Mouse (Mus musculus) heart, postnatal 14 days (tissue): Measurements from ENCODE around the gene Atad3a. TPM values are rescaled to one million over a fixed set of nuclear protein-coding genes. Genes with fewer than 3 reads are reported as not detected.
"Not testable (repeated sequence)": the region's sequence is repeated elsewhere in the genome, so short reads cannot be mapped to it uniquely, and the experiment has no call there.

Experiments
- DNase-seq, 2 experiments: peaks; one replicate each; pipeline ENCODE4 v3.0.0; 2021 to 2022
- intact Hi-C: fragments of 180-260 bp; cut with DNase I; formaldehyde crosslinking; loops from one replicate; pipeline ENCODE4 v1.15.1; 2025
- long read RNA-seq, 2 experiments: library from polyadenylated mRNA; stranded (forward); transcript quantifications; one replicate each; pipeline ENCODE4 v2.0.0; 2021
- total RNA-seq, 2 experiments: library from RNA; stranded (reverse); gene quantifications; 2 replicates each; pipeline ENCODE4 v1.2.3; 2021

The Atad3a gene
- 10 to 100 TPM; 54.3 to 59.2 TPM for total RNA-seq
- long read RNA-seq, experiment 1, transcript Atad3a-201 (16 exons, 2,413 nt) = major isoform, 103 of 122 reads
- long read RNA-seq, experiment 1, partial matches to known transcripts = 5 of 122 reads
- long read RNA-seq, experiment 1, other reads (novel, unspliced or antisense) = 14 of 122 reads
- long read RNA-seq, experiment 2, transcript Atad3a-201 (16 exons, 2,413 nt) = major isoform, 90 of 111 reads
- long read RNA-seq, experiment 2, partial matches to known transcripts = 5 of 111 reads
- long read RNA-seq, experiment 2, other reads (novel, unspliced or antisense) = 14 of 111 reads

DNA sequence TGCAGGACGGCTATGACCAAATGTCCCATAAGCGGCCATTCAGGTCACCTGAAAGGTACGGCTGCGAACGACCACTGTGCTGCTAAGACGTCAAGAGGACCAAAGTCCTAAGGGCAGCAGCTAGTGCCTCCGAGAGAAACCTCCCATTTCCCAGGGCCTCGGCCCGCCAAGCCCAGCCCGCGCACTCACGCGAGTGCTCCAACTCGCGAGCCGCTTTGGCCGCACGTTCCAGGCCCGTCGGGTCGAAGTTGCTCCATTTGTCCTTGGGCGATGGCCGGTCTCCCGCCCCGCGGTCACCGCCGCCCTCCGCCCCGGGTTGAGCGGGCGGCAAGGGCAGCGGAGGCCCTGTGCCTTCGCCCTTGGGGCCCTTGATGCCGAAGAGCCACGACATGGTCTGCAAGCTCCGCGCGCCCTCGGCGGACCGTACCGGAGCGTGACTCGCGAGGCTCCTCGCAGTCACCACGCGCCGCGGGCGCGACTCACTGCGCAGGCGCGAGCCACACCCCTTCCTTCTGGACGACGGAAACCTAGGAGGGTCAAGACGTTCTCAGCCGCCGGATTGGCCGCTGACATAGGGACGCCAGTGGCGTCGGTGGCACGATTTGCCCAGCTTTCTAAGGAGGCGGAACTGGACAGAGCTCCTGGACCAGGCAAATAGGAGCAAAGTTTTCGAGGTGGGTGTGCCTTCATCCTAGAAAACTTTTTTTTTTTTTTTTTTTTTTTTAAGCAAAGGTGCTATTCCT lies at the start of gene Atad3a:
Gene Atad3a, minus strand, starts transcription at position 481 of the 743 bp plus-strand sequence.
- peak; percentile 97 to 98 for DNase-seq
- intact Hi-C loops = no loop called here

- DNase-seq = no peak
- intact Hi-C loops = no loop called here
Observed at GRCm38 (mm10) chr4:155807841-155808240, 46.9 kb upstream of the Atad3a start.

- intact Hi-C loops = loop anchor here (5.0 kb wide), 1 partner anchor 36 kb away; no protein-coding TSS in a partner anchor
- DNase-seq = peak; percentile 97 to 99
Observed at GRCm38 (mm10) chr4:155803340-155804041, 42.6 kb upstream of the Atad3a start.

DNA sequence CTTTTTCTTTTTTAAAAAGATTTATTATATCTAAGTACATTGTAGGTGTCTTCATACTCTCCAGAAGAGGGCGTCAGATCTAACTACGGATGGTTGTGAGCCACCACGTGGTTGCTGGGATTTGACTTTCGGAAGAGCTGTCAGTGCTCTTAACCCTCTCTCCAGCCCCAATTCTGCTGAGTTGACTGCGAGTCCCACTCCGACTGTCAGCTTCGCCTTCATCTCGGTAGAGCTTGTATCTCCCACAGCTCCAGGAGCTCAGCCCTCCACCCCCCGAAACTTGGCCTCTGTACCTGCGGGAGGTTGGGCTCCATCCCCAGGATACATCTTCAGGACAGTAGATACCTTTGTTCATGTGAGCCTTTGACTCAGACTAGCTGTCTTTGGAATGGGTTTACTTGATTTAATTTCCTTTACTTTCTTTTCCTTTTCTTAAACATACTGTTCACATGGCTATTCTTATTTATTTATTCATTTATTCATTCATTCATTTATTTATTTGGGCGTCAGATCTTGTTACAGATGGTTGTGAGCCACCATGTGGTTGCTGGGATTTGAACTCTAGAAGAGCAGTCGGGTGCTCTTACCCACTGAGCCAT lies 41.9 kb upstream of the Atad3a start, which contains the start of gene Mrpl20:
Gene Mrpl20, plus strand, starts transcription at position 138 of the 599 bp plus-strand sequence.
- no peak for DNase-seq
- intact Hi-C loops = loop anchor here (5.0 kb wide), 1 partner anchor 36 kb away; no protein-coding TSS in a partner anchor

GRCm38 (mm10) chr4:155802075-155802474 lies 41.2 kb upstream of the Atad3a start:
- no peak for DNase-seq

GRCm38 (mm10) chr4:155793730-155794129 lies 32.8 kb upstream of the Atad3a start:
- no peak for DNase-seq
- intact Hi-C loops = no loop called here

More at GRCm38 (mm10) chr4:155802075-155802474, 41.2 kb upstream of the Atad3a start:
- intact Hi-C loops = loop anchor here (5.0 kb wide), 1 partner anchor 35 kb away; no protein-coding TSS in a partner anchor

GRCm38 (mm10) chr4:155791240-155791933 lies 30.5 kb upstream of the Atad3a start:
- intact Hi-C loops = no loop called here
- no peak for DNase-seq

- intact Hi-C loops = no loop called here
- no peak for DNase-seq
Observed at GRCm38 (mm10) chr4:155790650-155791161, 29.8 kb upstream of the Atad3a start.

DNA sequence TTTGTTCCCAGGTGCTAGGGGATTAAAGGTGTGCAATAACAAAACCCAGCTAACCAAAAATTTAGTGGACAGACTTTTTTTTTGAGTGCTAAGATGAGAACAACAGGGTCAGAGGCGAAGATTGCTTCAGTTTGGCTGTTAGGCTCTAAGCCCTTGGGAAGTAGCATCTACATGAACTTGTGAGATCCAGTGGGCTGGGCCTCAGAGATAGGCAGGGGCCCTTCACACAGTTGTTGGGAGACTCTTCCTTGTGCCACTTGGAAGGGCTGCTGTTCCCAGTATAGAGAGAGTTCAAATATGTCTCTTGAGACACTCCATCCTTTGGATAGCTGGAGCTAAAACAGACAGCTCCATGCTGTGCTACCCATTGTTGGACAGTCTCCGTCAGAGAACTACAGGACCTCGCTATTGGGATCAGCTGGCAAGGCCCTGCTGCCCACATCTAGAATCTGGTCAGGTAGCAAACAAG lies 29.2 kb upstream of the Atad3a start, which contains the start of gene Ankrd65:
Gene Ankrd65, plus strand, starts transcription at position 419 of the 469 bp plus-strand sequence.
- intact Hi-C loops = no loop called here
- DNase-seq = no peak

GRCm38 (mm10) chr4:155788833-155789232 lies 27.9 kb upstream of the Atad3a start:
- DNase-seq, intact Hi-C loops: not testable (repeated sequence)

- intact Hi-C loops = no loop called here
- no peak for DNase-seq
Observed at GRCm38 (mm10) chr4:155788300-155788699, 27.4 kb upstream of the Atad3a start.

DNA sequence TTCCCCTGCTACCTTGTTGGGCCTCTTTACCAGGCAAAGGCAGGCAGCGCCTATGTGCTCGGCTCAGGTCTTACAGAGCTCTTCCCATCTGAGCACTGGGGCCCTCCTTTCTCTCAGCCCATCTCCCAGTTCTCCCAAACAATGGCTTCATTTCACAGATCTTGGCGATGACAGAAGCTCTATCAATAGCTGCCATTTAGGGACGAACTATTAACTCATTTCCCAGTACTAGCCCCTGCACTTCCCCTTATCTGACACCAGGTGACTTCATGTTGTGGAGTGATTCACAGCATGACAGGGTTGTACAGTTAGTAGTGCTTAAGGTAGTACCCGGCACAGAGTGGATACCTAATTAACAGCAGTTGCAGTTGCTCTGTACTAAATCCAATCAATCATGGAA lies 24.9 kb upstream of the Atad3a start, which contains the start of gene Tmem88b:
Gene Tmem88b, minus strand, starts transcription at position 56 of the 400 bp plus-strand sequence.
- no peak for DNase-seq
- intact Hi-C loops = no loop called here

DNA sequence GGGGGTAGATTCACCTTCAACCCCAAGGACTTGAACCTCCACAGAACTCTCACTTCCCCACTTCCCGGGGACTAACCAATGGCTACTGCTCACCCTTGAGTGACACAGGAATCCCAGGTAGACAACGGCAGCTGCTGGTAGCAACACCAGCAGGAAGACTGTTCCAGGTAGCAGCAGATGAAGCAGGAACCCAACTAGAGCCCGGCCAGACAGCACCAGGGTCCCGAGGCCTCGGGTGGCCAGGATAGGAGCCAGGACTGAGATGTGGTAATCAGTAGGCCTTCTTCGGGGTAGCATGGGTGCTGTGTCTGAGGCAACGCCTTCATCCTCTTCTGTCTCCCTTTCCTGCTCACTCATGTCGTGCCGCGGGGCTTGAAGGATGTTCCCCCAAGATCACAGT lies 24.4 kb upstream of the Atad3a start:
- intact Hi-C loops = no loop called here
- no peak for DNase-seq

DNA sequence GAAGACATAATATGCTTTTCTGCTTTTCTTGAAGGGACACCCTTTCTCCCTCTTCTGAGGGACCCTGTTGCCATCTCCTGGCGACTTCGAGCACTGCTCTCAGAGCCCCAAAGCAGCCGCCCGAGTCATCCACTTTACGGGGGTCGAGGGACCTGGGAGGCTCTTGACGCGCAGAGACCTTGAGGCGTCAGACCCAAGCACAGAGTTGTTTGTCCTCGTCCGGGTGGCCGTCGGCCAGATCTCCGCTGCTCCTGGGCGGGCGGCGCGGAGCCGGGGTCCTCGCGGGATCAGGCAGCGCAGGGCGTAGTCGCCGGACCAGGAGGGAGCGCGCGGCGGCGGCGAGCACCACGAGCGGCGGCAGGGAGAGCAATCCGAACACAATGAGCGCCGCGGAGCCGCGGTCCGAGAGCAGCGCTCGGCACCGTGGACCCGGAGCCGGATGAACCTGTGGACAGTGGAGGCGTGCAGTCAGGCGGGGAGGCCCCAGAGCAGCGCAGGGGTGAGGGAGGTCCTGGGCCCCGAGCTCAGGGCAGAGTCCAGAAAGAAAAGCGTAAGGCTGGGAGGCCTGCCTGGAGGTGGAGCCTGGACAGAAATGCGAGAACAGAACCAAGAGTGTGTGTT lies 23.3 kb upstream of the Atad3a start:
- intact Hi-C loops = loop anchor here (1.0 kb wide), 1 partner anchor 15 kb away; no protein-coding TSS in a partner anchor
- DNase-seq = peak; percentile 84 to 88

DNA sequence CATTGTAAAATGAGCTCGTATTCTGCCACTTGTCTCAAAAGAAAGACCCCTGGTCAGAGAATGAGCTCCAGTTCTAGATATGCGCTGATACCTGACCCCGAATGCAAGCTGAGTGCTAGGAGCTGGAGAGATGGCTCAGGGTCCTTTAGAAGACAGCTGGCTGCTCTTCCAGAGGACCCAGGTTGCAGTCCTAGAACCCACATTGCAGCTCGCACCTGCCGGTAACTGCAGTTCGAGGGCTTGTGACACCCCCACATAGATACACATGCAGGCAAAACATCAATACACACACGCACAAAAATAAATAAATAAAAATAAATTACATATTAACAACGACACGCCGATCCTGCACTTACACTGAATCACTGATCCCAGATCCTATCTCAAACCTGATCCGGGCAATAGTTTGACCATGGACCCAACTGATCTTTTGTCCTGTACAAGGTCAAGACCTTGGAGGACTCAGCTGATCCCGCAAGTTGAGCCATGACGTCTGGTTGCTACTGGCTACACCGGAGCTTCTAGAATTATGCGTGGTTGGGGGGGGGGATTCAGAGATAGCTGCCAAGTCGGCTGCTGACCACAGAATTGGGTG lies 22.7 kb upstream of the Atad3a start:
- DNase-seq = no peak
- intact Hi-C loops = loop anchor here (1.0 kb wide), 1 partner anchor 14 kb away; no protein-coding TSS in a partner anchor

DNA sequence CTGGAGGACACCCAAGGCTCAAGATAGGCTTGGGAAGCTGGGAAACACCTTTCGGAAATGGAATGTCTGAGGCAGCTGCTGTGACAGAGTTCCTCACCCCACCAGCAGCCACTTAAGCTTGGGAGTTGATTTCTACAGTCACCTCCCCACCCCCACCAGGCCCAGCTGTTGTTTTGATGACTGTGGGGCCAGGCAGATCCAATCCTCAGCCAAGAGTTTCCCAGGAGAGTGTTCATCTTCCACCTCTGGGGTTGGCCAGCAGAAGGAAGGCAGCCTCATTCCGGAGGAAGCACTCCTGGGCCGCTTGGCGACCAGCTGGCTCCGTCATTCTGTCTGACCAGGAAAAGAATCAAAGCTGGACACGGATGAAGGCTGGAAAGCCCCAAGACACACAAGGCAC lies 20.0 kb upstream of the Atad3a start:
- peak; percentile 77 to 79 for DNase-seq
- intact Hi-C loops = no loop called here

- no peak for DNase-seq
- intact Hi-C loops = no loop called here
Observed at GRCm38 (mm10) chr4:155779498-155779897, 18.6 kb upstream of the Atad3a start.

- peak; percentile 37 to 49 for DNase-seq
- intact Hi-C loops = no loop called here
Observed at GRCm38 (mm10) chr4:155777816-155778215, 16.9 kb upstream of the Atad3a start.
